Mouse (Mus musculus) thymus, adult 2 months (tissue): Measurements from ENCODE around the gene Rint1.

ENCODE experiments used
- CTCF ChIP-seq: fragments of 200-500 bp; IDR thresholded peaks from 2 replicates; pipeline ENCODE4 v1.5.1; 2012; ENCODE audit warnings: mild to moderate bottlenecking, control low read depth, low read length, moderate library complexity, borderline replicate concordance; ENCODE audit not compliant: control insufficient read depth, poor library complexity, insufficient read depth; ENCODE audit errors: extremely low read depth
- POLR2A ChIP-seq: fragments of 200-500 bp; IDR thresholded peaks from 2 replicates; pipeline ENCODE4 v1.6.1; 2012; ENCODE audit warnings: mild to moderate bottlenecking, low read length, control low read depth, moderate library complexity; ENCODE audit not compliant: control insufficient read depth, poor library complexity, insufficient read depth; ENCODE audit errors: extremely low read depth

GRCm38 (mm10) chr5:23858643-23859042 is 71.1 kb downstream of the Rint1 start:
- no peak for TF ChIP-seq CTCF
- no peak for TF ChIP-seq POLR2A
